Mouse (Mus musculus): ENCODE results near the gene Usp35. TPM values are rescaled to one million over a fixed set of nuclear protein-coding genes. Genes with fewer than 3 reads are reported as not detected.

Gene Usp35
- polyA plus RNA-seq, 1 experiment, result 1.6 TPM

DNA sequence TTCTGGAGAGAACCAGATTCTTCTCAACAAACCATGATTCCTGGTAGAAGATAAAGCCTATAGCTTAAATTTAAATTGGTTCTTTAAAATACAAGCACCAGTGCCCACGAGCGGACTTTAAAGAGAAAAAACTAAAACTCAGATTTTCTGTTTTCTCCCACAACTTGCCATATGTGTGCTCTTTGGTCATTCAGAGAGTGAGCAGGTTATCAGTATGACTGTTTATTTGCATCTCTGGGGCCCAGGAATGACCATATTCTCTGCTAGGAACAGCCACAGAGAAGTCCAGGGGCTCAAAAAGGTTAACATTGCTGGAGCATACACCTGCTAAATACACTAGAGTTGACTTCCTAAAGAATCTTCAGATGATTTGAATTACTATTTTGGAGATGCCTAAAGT, 33.5 kb downstream of the Usp35 start:
- Histone ChIP-seq H3ac (ENCODE audit: control insufficient read depth, insufficient read length) (no peak overlapping the region), H3K27me3 (ENCODE audit: control insufficient read depth, insufficient read depth, insufficient read length) (no peaks in the 10 kb centered on the region), H3K79me2 (ENCODE audit: control insufficient read depth, insufficient read depth) (no peaks in the 10 kb centered on the region), H3K36me3 (ENCODE audit: control insufficient read depth, insufficient read depth) (no peaks in the 10 kb centered on the region), H3K4me3 (no peak overlapping the region), H3K4me2 (ENCODE audit: low read depth) (no peak overlapping the region)
- TF ChIP-seq TCF3 (IDR thresholded peaks at IDR 0.05; ENCODE audit: insufficient read length, low read depth) (no peak), MAX (IDR thresholded peaks at IDR 0.05; ENCODE audit: low read depth) (no peak)

- Histone ChIP-seq H3K4me3 (no peak overlapping the region), H3K27me3 (ENCODE audit: control insufficient read depth, insufficient read depth, insufficient read length) (no peaks in the 10 kb centered on the region), H3ac (ENCODE audit: control insufficient read depth, insufficient read length) (no peak overlapping the region), H3K4me2 (ENCODE audit: low read depth) (no peak overlapping the region), H3K79me2 (ENCODE audit: control insufficient read depth, insufficient read depth) (no peaks in the 10 kb centered on the region), H3K36me3 (ENCODE audit: control insufficient read depth, insufficient read depth) (no peaks in the 10 kb centered on the region)
- TF ChIP-seq MYOG (IDR thresholded peaks at IDR 0.05; ENCODE audit: control insufficient read depth in 1 of 3, insufficient read depth in 1 of 3, insufficient read length in 2 of 3, low read depth in 2 of 3) (no peak), E2F4 (IDR thresholded peaks at IDR 0.05; ENCODE audit: insufficient read depth) (no peak), USF1 (IDR thresholded peaks at IDR 0.05; ENCODE audit: low read depth) (no peak), MYOD1 (IDR thresholded peaks at IDR 0.05; ENCODE audit: control insufficient read depth in 1 of 3, insufficient read length in 2 of 3, low read depth in 2 of 3) (no peak), TCF12 (IDR thresholded peaks at IDR 0.05; ENCODE audit: insufficient read depth, poor library complexity, severe bottlenecking) (no peak), POLR2A (IDR thresholded peaks at IDR 0.05; ENCODE audit: insufficient read length, low read depth) (no peak), SRF (IDR thresholded peaks at IDR 0.05; ENCODE audit: control insufficient read depth, insufficient read length, low read depth) (no peak), CEBPB (IDR thresholded peaks at IDR 0.05; ENCODE audit: insufficient read depth, poor library complexity, severe bottlenecking) (no peak), TCF3 (IDR thresholded peaks at IDR 0.05; ENCODE audit: insufficient read length, low read depth) (no peak), POLR2AphosphoS2 (IDR thresholded peaks at IDR 0.05; ENCODE audit: insufficient read length, low read depth) (no peak), REST (IDR thresholded peaks at IDR 0.05; ENCODE audit: insufficient read depth, insufficient read length) (no peak), MAX (IDR thresholded peaks at IDR 0.05; ENCODE audit: low read depth) (no peak)
These were observed 34.4 kb downstream of the Usp35 start for GRCm38 (mm10) chr7:97297466-97297865.

GRCm38 (mm10) chr7:97296986-97297385, 34.8 kb downstream of the Usp35 start:
- Histone ChIP-seq H3K4me2 (ENCODE audit: low read depth) (no peak overlapping the region), H3K79me2 (ENCODE audit: control insufficient read depth, insufficient read depth) (no peaks in the 10 kb centered on the region), H3K36me3 (ENCODE audit: control insufficient read depth, insufficient read depth) (no peaks in the 10 kb centered on the region), H3K4me3 (no peak overlapping the region), H3K27me3 (ENCODE audit: control insufficient read depth, insufficient read depth, insufficient read length) (no peaks in the 10 kb centered on the region), H3ac (ENCODE audit: control insufficient read depth, insufficient read length) (no peak overlapping the region)
- TF ChIP-seq USF1 (IDR thresholded peaks at IDR 0.05; ENCODE audit: low read depth) (no peak), REST (IDR thresholded peaks at IDR 0.05; ENCODE audit: insufficient read depth, insufficient read length) (no peak), POLR2AphosphoS2 (IDR thresholded peaks at IDR 0.05; ENCODE audit: insufficient read length, low read depth) (no peak), E2F4 (IDR thresholded peaks at IDR 0.05; ENCODE audit: insufficient read depth) (no peak), TCF12 (IDR thresholded peaks at IDR 0.05; ENCODE audit: insufficient read depth, poor library complexity, severe bottlenecking) (no peak), SRF (IDR thresholded peaks at IDR 0.05; ENCODE audit: control insufficient read depth, insufficient read length, low read depth) (no peak), MYOG (IDR thresholded peaks at IDR 0.05; ENCODE audit: control insufficient read depth in 1 of 3, insufficient read depth in 1 of 3, insufficient read length in 2 of 3, low read depth in 2 of 3) (no peak), POLR2A (IDR thresholded peaks at IDR 0.05; ENCODE audit: insufficient read length, low read depth) (no peak)

DNA sequence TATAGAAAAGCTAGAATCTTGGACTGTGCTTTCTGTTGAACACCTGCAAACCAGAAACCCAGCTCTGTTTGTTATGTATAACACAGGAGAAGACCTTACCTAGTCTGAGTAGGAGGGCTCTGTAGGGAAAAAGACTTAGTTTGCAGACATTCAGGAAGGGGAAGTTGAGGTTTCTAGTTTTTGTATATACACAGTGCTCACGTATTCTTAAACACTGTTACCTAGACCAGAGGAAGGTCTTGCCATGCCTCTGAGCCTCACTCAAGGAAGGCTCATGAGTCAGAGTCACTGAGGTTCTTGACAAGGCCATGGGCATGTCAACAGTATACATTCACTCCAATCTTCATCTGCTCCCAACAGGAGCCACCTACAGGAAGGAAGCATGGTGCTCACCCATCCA, 60.8 kb downstream of the Usp35 start:
- no peaks in the 10 kb centered on the region for H3K36me3 ChIP-seq (ENCODE audit: control insufficient read depth, insufficient read depth)
- H3K79me2 ChIP-seq (ENCODE audit: control insufficient read depth, insufficient read depth), result no peaks in the 10 kb centered on the region
- TF ChIP-seq TCF3 (IDR thresholded peaks at IDR 0.05; ENCODE audit: insufficient read length, low read depth) (no peak), USF1 (IDR thresholded peaks at IDR 0.05; ENCODE audit: low read depth) (no peak), E2F4 (IDR thresholded peaks at IDR 0.05; ENCODE audit: insufficient read depth) (no peak), MYOD1 (IDR thresholded peaks at IDR 0.05; ENCODE audit: control insufficient read depth in 1 of 3, insufficient read length in 2 of 3, low read depth in 2 of 3) (no peak), REST (IDR thresholded peaks at IDR 0.05; ENCODE audit: insufficient read depth, insufficient read length) (no peak), CEBPB (IDR thresholded peaks at IDR 0.05; ENCODE audit: insufficient read depth, poor library complexity, severe bottlenecking) (no peak), POLR2A (IDR thresholded peaks at IDR 0.05; ENCODE audit: insufficient read length, low read depth) (no peak)
- no peak overlapping the region for H3K4me3 ChIP-seq
- no peaks in the 10 kb centered on the region for H3K27me3 ChIP-seq (ENCODE audit: control insufficient read depth, insufficient read depth, insufficient read length)
- no peak overlapping the region for H3ac ChIP-seq (ENCODE audit: control insufficient read depth, insufficient read length)
- no peak overlapping the region for H3K4me2 ChIP-seq (ENCODE audit: low read depth)

DNA sequence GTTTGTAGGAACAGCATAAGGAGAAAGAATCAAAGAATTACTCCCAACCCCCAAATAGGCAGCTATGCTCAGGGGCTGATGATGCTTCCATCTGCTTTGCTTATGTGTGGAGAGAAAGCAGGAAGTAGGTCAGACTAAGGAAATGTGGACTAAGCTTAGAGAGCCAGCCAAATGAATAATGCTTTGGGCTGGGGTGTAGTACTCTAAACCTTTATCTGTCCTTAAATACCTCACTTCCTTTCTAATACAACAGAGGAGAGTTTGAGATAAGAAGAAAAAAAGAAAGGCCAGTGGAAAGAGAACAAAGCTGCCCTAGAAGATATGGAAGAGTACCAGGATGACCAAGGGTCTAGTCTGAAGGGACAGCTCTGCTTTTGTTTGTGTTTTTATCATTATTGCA, 61.5 kb downstream of the Usp35 start:
- H3ac ChIP-seq (ENCODE audit: control insufficient read depth, insufficient read length), result no peak overlapping the region
- no peak overlapping the region for H3K4me3 ChIP-seq
- no peaks in the 10 kb centered on the region for H3K27me3 ChIP-seq (ENCODE audit: control insufficient read depth, insufficient read depth, insufficient read length)
- no peaks in the 10 kb centered on the region for H3K36me3 ChIP-seq (ENCODE audit: control insufficient read depth, insufficient read depth)
- no peak overlapping the region for H3K4me2 ChIP-seq (ENCODE audit: low read depth)
- H3K79me2 ChIP-seq (ENCODE audit: control insufficient read depth, insufficient read depth), result no peaks in the 10 kb centered on the region
- TF ChIP-seq POLR2AphosphoS2 (IDR thresholded peaks at IDR 0.05; ENCODE audit: insufficient read length, low read depth) (no peak), SRF (IDR thresholded peaks at IDR 0.05; ENCODE audit: control insufficient read depth, insufficient read length, low read depth) (no peak), MYOG (IDR thresholded peaks at IDR 0.05; ENCODE audit: control insufficient read depth in 1 of 3, insufficient read depth in 1 of 3, insufficient read length in 2 of 3, low read depth in 2 of 3) (no peak)
